Mouse (Mus musculus) liver, embryonic 13.5 days (tissue): Measurements from ENCODE around the gene Gripap1. TPM values are rescaled to one million over a fixed set of nuclear protein-coding genes. Genes with fewer than 3 reads are reported as not detected.
A peak's percentile ranks its signal among the peaks of the same experiment; 100 is the strongest.
"Not testable (repeated sequence)": the region's sequence is repeated elsewhere in the genome, so short reads cannot be mapped to it uniquely, and the experiment has no call there.

Experiments
- ATAC-seq: fragments of 200-750 bp; cut with Nextera tagmentation; 2 replicates; pipeline ENCODE4 v1.8.0; 2017; ENCODE audit warnings: low read depth, mild to moderate bottlenecking, moderate number of reproducible peaks, moderate library complexity
- DNase-seq: peaks from one replicate; pipeline ENCODE4 v3.0.0; 2022
- H3K27ac ChIP-seq: fragments of 300-500 bp; sonication (generic); 2 replicates; pipeline ENCODE4 v1.5.1; 2015; ENCODE audit warnings: moderate library complexity, mild to moderate bottlenecking, inconsistent platforms
- H3K27me3 ChIP-seq: fragments of 300-500 bp; sonication (generic); 2 replicates; pipeline ENCODE4 v1.6.1; 2015; ENCODE audit warnings: mild to moderate bottlenecking, inconsistent platforms
- H3K36me3 ChIP-seq: fragments of 300-500 bp; sonication (generic); 2 replicates; pipeline ENCODE4 v1.6.1; 2015; ENCODE audit warnings: mild to moderate bottlenecking, inconsistent platforms
- H3K4me1 ChIP-seq: fragments of 300-500 bp; sonication (generic); replicated peaks from 2 replicates; pipeline ENCODE4 v1.6.1; 2015; ENCODE audit warnings: inconsistent platforms
- H3K4me2 ChIP-seq: fragments of 300-500 bp; sonication (generic); 2 replicates; pipeline ENCODE4 v1.6.1; 2015; ENCODE audit warnings: inconsistent platforms, mild to moderate bottlenecking, moderate library complexity
- H3K4me3 ChIP-seq: fragments of 300-500 bp; sonication (generic); replicated peaks from 2 replicates; pipeline ENCODE4 v1.5.1; 2015; ENCODE audit warnings: mild to moderate bottlenecking, inconsistent platforms
- H3K9ac ChIP-seq: fragments of 300-500 bp; sonication (generic); 2 replicates; pipeline ENCODE4 v1.6.1; 2015; ENCODE audit warnings: mild to moderate bottlenecking, inconsistent platforms
- H3K9me3 ChIP-seq: fragments of 300-500 bp; sonication (generic); replicated peaks from 2 replicates; pipeline ENCODE4 v1.6.1; 2016; ENCODE audit warnings: inconsistent platforms
- WGBS: fragments of 180-500 bp; shearing (Covaris S2); methylation state at CpG from one replicate; pipeline ENCODE4 v1.1.7; 2015; ENCODE audit not compliant: insufficient replicate concordance; 5-methylcytosine and 5-hydroxymethylcytosine counted together
- polyA plus RNA-seq: library from polyadenylated mRNA; unstranded; fragments of >200 nt; fragmentation: Nextera tagmentation; extraction: Ambion mirVana; gene quantifications from 2 replicates; pipeline ENCODE4 v1.2.1, GENCODE M21; 2015

Gripap1 gene
- polyA plus RNA-seq, 1 experiment from 2014 or later: 30.6 TPM

DNA sequence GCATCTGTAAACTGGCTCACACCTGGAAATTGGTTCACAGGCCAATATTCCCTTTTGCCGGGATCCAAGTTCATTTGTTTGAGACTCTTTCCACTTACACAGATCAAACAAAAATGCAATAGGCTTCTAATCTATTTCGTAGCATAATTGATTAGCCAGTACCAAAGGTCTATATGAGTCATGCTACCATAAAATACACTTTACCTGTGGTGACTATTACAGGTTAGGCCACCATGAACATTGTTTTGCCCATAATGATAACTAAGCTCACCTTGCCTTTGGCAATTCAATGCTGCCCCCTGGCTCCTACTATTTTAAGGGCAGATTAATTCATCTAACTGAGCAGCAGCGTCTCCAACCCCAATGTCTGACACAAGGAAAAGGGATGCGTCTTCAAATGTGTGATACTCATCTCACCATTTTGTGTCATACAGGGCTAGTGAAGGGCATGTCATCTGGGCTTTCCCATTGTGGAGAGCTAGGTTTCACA, 6.9 kb upstream of the Gripap1 start:
- Histone ChIP-seq H3K9ac (no peak overlapping the region), H3K4me1 (peaks cover 29% of the 10 kb centered on the region), H3K9me3 (no peaks in the 10 kb centered on the region), H3K27me3 (no peaks in the 10 kb centered on the region), H3K27ac (0 out of 2 replicates have a peak overlapping the region, but pooled peaks have one; percentile 1), H3K4me2 (no peak overlapping the region), H3K36me3 (no peaks in the 10 kb centered on the region), H3K4me3 (no peak overlapping the region)
- no peak for DNase-seq
- 71% methylated on average over 4 of the region's 4 CpGs for WGBS
- ATAC-seq: no peak

DNA sequence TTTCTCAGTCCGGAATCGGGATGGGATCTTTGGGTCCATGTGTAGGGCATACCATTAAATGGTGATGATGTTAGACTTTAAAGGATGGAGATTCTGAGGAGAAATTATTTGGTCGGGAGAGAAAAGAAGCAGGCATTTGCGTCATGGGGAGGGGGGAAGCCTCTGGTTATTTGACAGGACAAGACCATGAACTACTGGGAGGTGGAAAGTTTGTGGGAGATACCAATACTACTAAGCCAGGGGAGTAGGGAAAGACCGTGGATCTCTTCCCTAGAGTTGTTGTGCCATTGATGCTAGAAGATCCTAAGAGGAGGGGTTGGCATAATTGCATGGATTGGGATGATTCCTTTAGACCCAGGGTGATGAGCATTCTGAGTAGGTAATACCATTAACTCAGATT, 744 bp downstream of the Gripap1 start:
- Histone ChIP-seq H3K4me1 (peaks cover 13% of the 10 kb centered on the region), H3K27me3 (no peaks in the 10 kb centered on the region), H3K4me3 (peak overlapping the region; percentile 72), H3K9me3 (no peaks in the 10 kb centered on the region), H3K27ac (peak overlapping the region; percentile 73), H3K36me3 (peaks cover 13% of the 10 kb centered on the region), H3K4me2 (peak overlapping the region; percentile 63), H3K9ac (peak overlapping the region; percentile 78)
- ATAC-seq (0 out of 2 replicates have a peak, but pooled peaks have one; percentile 18), DNase-seq (no peak)
- 13% methylated on average over 5 of the region's 5 CpGs for WGBS

DNA sequence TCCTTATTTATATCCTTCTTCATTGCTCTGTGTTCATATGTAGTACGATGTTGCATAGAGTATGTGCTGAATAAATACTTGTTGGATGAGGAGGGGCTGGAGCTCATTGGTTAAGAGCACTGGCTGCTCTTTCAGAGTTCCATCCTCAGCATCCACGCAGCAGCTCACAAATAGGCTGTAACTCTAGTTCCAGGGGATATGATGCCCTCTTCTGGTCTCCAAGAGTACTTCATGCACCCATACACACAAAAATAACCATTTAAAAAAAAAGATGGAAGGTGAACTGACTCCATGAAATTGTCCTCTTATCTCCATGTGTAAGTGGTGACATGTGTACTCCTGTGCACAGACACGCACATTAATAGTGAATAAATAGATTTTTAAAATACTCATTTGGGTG, 3.8 kb downstream of the Gripap1 start:
- H3K4me1 ChIP-seq: peaks cover 16% of the 10 kb centered on the region
- peaks cover 13% of the 10 kb centered on the region for H3K36me3 ChIP-seq
- ATAC-seq (no peak), DNase-seq (no peak)
- no peak overlapping the region for H3K4me2 ChIP-seq
- no peak overlapping the region for H3K4me3 ChIP-seq
- no peak overlapping the region for H3K9ac ChIP-seq
- no peak overlapping the region for H3K27ac ChIP-seq
- H3K9me3 ChIP-seq: no peaks in the 10 kb centered on the region
- 38% methylated on average over 3 of the region's 3 CpGs for WGBS
- no peaks in the 10 kb centered on the region for H3K27me3 ChIP-seq

DNA sequence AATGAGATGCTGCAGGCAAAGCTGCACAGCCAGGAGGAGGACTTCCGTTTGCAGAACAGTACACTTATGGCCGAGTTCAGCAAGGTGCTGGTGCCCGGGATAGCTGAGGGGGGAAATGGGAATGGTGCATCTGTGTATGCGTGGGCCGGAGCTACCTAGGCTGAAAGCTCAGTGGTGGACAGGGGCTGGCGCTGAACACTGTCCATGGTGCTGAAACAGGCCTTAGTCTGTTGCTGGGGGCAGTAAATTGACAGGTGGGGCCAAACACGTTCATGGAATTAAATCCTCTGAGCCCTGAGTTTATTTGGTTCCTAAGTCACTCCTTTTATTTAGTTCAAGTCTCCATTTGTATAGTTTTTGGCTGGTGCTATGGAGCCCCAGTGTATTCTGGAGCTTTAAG, 5.5 kb downstream of the Gripap1 start:
- DNase-seq (no peak), ATAC-seq (no peak)
- 40% methylated on average over 7 of the region's 7 CpGs for WGBS
- peaks cover 24% of the 10 kb centered on the region for H3K36me3 ChIP-seq
- H3K9ac ChIP-seq: no peak overlapping the region
- H3K4me2 ChIP-seq: no peak overlapping the region
- H3K4me3 ChIP-seq: no peak overlapping the region
- no peaks in the 10 kb centered on the region for H3K9me3 ChIP-seq
- H3K27me3 ChIP-seq: no peaks in the 10 kb centered on the region
- H3K27ac ChIP-seq: no peak overlapping the region
- H3K4me1 ChIP-seq: peaks cover 16% of the 10 kb centered on the region

DNA sequence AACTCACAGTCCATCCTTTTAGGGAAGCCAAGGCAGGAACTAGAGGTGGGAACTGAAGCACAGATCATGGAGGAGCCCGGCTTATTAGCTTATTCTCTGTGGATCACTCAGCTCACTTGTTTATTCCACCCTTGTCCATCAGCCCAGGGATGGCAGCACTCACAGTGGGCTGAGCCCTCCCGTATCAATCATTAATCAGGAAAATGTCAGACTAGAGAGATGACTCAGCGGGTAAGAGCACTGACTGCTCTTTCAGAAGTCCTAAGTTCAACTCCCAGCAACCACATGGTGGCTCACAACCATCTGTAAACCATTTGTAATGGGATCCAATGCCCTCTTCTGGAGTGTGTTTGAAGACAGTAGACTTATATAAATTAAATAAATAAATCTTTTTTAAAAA, 7.8 kb downstream of the Gripap1 start:
- Histone ChIP-seq H3K4me1 (peaks cover 3% of the 10 kb centered on the region), H3K9me3 (no peaks in the 10 kb centered on the region), H3K27me3 (no peaks in the 10 kb centered on the region), H3K4me2 (no peak overlapping the region), H3K36me3 (peaks cover 42% of the 10 kb centered on the region), H3K27ac (no peak overlapping the region), H3K4me3 (no peak overlapping the region), H3K9ac (no peak overlapping the region)
- no peak for DNase-seq
- peak; percentile 65 for ATAC-seq
- 54% methylated on average over 3 of the region's 3 CpGs for WGBS

DNA sequence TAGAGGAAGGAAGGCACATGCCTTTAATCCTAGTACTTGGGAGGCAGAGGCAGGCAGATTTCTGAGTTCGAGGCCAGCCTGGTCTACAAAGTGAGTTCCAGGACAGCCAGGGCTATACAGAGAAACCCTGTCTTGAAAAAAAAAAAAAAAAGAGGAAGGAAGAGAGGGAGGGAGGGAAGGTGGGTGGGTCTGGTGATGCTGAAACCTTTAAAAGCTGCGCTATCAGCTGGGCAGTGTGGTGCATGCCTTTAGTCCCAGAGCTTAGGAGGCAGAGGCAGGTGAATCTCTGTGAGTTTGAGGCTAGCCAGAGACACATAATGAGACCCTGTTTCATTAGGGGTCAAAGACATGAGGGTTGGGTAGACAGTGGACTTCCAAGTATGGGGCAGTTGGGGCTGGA, 12.6 kb downstream of the Gripap1 start:
- not testable (repeated sequence) for H3K9me3 ChIP-seq, H3K4me1 ChIP-seq, H3K4me2 ChIP-seq, H3K27ac ChIP-seq, ATAC-seq, H3K9ac ChIP-seq, DNase-seq, H3K27me3 ChIP-seq, H3K4me3 ChIP-seq
- peaks cover 63% of the 10 kb centered on the region for H3K36me3 ChIP-seq
- WGBS: 61% methylated on average over 2 of the region's 2 CpGs

DNA sequence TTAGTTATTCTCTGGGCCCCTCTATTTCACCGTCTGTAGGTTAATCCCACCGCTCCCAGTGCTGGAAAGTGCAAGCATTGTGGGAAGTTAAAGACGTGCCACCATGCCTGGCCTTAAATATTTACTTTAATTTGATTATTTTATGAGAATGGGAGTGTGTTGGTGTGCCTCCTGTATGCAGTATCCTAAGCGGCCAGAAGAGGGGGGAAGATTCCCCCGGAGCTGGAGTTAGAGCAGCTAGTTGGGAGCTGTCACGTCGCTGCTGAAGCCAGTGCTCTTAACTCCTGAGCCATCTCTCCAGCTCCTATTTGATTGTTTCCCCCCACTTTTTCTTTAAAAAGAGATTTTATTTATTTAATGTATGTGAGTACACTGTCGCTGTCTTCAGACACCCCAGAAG, 25.5 kb downstream of the Gripap1 start:
- not testable (repeated sequence) for H3K9ac ChIP-seq, H3K27me3 ChIP-seq, H3K4me3 ChIP-seq, H3K4me1 ChIP-seq, H3K4me2 ChIP-seq, H3K9me3 ChIP-seq, H3K27ac ChIP-seq
- peak; percentile 22 for DNase-seq
- peaks cover 82% of the 10 kb centered on the region for H3K36me3 ChIP-seq
- 0 out of 2 replicates have a peak, but pooled peaks have one; percentile 41 for ATAC-seq
- WGBS: 38% methylated on average over 8 of the region's 8 CpGs

DNA sequence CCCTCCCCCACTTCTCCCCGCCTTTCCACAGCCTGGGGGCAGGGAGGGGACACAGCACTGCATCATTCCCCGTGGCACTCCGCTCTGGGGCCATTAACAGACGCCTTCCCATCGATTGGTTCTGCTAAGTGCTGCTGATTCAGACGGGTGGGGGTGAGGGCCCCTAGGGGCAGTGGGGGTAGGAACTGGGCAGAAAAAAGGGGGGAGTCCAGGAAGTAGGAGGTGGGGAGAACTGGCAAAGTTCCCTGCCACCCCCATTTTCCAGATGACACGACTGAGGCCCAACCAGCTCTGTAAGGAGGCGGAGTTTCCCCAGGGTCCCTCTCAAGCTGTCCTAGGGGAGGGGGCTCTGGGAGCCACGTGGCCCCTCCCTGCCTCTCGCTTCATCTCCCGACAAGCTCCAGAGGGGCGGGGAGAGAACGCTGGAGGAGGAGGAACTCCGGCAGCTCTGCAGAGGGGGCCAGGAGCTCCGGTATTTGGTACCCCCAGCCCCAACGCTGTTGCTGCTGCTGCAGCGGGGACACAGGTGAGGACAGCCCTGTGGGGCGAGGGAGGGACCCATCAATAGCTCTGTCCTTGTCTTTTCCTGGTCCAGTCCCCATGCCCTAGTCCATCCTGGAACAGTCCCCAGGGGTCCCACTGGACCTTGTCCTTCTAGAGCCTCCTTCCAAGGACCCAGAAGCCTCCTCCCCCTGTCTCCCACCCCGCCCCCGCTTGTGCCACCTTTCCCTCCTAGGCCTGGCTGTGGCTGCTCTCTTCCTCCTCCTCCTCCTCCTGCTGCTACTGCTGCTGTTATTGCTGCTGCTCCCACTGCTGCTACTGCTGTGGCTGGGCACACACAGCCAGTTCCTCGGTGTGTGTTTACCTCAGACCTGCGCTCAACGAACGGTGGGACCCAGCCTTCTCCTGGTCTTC, 32.6 kb downstream of the Gripap1 start, which contains the start of gene Kcnd1:
Kcnd1 (plus strand) TSS at position 425 of the 915 bp plus-strand sequence.
- H3K9ac ChIP-seq: 0 out of 2 replicates have a peak within 1 kb of the TSS, but pooled peaks have one; percentile 22

DNA sequence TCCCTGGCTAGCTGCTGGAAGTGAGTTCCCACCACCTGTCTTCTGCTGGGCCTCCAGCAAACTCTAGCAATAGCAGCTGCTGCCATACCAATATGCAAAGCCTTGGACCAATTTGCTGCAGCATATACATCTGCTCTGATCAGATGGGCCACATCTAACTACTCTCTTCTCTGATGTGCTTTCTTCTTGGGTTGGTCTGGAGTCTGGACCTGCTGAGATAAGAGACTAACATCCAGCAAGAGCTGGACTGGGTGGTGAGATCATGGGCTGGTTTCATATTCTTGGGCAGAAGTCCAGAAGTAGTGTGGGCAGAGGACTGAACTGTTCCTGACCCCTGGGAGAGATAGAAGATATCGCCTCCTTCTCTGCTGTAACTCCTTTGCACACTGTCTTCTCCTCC, 47.6 kb downstream of the Gripap1 start:
- H3K4me1 ChIP-seq: peaks cover 56% of the 10 kb centered on the region
- ATAC-seq (peak; percentile 74), DNase-seq (peak; percentile 41)
- H3K27ac ChIP-seq: peak overlapping the region; percentile 96
- H3K4me2 ChIP-seq: peak overlapping the region; percentile 50
- H3K27me3 ChIP-seq: no peaks in the 10 kb centered on the region
- peak overlapping the region; percentile 10; the same call in 1 of the 2 replicates for H3K4me3 ChIP-seq
- H3K36me3 ChIP-seq: no peaks in the 10 kb centered on the region
- WGBS: 38% methylated on average over 1 of the region's 1 CpGs
- H3K9ac ChIP-seq: peak overlapping the region; percentile 59
- no peaks in the 10 kb centered on the region for H3K9me3 ChIP-seq

More for the DNA sequence above, 32.6 kb downstream of the Gripap1 start, which contains the start of gene Kcnd1:
- ATAC-seq: peak; percentile 18; the same call in 1 of the 2 replicates
- Histone ChIP-seq H3K4me3 (peak within 1 kb of the TSS; percentile 32), H3K9me3 (no peaks in the 10 kb centered on the region), H3K27ac (no peak within 1 kb of the TSS), H3K36me3 (peaks cover 27% of the 10 kb centered on the region), H3K27me3 (no peaks in the 10 kb centered on the region), H3K4me2 (peak within 1 kb of the TSS; percentile 56), H3K4me1 (peaks cover 10% of the 10 kb centered on the region)
- DNase-seq: no peak
- 12% methylated on average over 24 of the region's 24 CpGs for WGBS

DNA sequence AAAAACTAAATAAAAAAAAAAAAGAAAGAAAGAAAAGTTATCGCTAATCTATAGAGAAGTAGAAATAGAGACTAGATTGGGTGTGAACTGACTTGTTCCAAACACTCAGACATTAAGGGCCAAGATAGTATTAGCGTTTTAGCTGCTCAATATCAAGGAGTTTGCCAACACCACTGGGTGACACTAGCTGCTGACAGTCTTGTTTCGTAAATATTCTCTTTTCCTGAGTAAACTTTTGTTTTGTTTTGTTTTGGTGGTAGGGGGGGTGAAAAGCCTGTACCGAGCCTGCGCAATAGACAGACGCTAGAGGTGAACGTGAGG, 51.2 kb downstream of the Gripap1 start:
- Histone ChIP-seq H3K4me2 (peak overlapping the region; percentile 54), H3K36me3 (peaks cover 20% of the 10 kb centered on the region), H3K4me1 (peaks cover 73% of the 10 kb centered on the region), H3K9me3 (no peaks in the 10 kb centered on the region), H3K27me3 (no peaks in the 10 kb centered on the region), H3K27ac (peak overlapping the region; percentile 86), H3K9ac (peak overlapping the region; percentile 36; the same call in 1 of the 2 replicates), H3K4me3 (peak overlapping the region; percentile 43)
- no peak for DNase-seq
- no peak for ATAC-seq
- WGBS: 7% methylated on average over 7 of the region's 7 CpGs

DNA sequence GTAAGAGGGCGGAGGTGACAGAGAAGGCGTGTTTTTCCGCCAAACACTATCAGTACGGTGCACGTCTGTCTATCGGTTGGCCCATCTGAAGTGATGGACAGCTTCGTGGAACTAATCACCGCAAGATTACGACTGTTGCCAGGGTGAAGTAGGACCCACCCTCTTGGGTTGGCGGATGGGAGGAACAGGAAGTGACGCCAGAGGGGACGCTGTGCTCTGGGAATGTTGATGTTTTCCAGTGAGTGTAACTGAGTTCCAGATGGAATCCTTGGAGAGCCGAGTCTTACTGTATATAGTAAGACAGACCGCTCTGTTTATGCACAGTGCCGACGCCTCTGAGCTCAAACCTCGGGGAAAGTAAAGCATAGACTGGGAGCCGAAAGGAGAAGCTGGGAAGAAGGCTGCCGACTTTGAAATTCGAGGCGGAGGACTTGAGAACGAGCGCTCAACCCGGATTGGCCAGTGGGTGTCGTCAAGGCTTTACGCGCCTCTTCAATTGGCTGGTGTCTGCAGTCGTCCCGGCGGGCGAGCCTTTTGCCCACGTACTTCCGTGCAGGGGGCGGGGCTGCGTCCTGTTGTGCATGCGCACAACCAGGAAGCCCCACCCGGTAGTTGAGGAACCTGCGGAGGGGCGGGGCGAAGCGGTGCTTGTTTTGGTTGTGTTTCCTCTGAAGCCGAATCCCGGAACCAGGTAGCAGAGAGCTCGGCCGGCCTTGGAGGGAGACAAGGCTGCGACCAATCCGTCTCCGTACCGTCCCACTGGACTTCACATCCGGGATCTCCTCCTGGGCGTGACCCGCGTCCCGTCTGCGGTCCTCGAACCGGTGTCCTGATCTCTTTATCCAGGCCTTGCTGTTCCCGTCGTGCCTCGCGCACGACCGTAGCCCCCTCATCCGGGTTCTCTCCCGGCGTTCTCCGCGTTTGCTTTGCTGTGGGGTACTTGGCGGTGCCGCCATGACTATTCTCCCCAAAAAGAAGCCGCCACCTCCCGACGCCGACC, 51.9 kb downstream of the Gripap1 start, which contains the start of gene Otud5:
Otud5 (plus strand) TSS at position 202 of the 1,000 bp plus-strand sequence.
- DNase-seq (peak; percentile 93), ATAC-seq (peak; percentile 88)
- H3K4me3 ChIP-seq: peak within 1 kb of the TSS; percentile 86
- 8% methylated on average over 73 of the region's 74 CpGs for WGBS
- H3K9ac ChIP-seq: peak within 1 kb of the TSS; percentile 92
- H3K27ac ChIP-seq: peak within 1 kb of the TSS; percentile 96
- H3K4me1 ChIP-seq: peaks cover 71% of the 10 kb centered on the region
- no peaks in the 10 kb centered on the region for H3K9me3 ChIP-seq
- H3K27me3 ChIP-seq: no peaks in the 10 kb centered on the region
- H3K4me2 ChIP-seq: peak within 1 kb of the TSS; percentile 72
- H3K36me3 ChIP-seq: peaks cover 20% of the 10 kb centered on the region
